Mouse (Mus musculus) embryonic facial prominence, embryonic 15.5 days (tissue): ENCODE measurements at regions not wholly inside any gene's neighbourhood (a gene's known extent, or its start where the extent isn't known, plus 50 kb on each side); places are given as distances from the start of the nearest gene placed in this dataset.

ENCODE experiments used
- ATAC-seq: fragments of 200-750 bp; cut with Nextera tagmentation; 2 replicates; pipeline ENCODE4 v1.8.0; 2017; ENCODE audit warnings: low read depth, moderate TSS enrichment; ENCODE audit not compliant: insufficient number of reproducible peaks, low FRiP score, low TSS enrichment
- H3K27ac ChIP-seq: fragments of 300-500 bp; sonication (generic); replicated peaks from 2 replicates; pipeline ENCODE4 v1.5.1; 2015; ENCODE audit warnings: mild to moderate bottlenecking, inconsistent platforms
- H3K27me3 ChIP-seq: fragments of 300-500 bp; sonication (generic); 2 replicates; pipeline ENCODE4 v1.6.1; 2015; ENCODE audit warnings: inconsistent platforms
- H3K36me3 ChIP-seq: fragments of 300-500 bp; sonication (generic); 2 replicates; pipeline ENCODE4 v1.6.1; 2015; ENCODE audit warnings: mild to moderate bottlenecking, inconsistent platforms
- H3K4me1 ChIP-seq: fragments of 300-500 bp; sonication (generic); 2 replicates; pipeline ENCODE4 v1.6.1; 2015; ENCODE audit warnings: inconsistent platforms
- H3K4me2 ChIP-seq: fragments of 300-500 bp; sonication (generic); replicated peaks from 2 replicates; pipeline ENCODE4 v1.6.1; 2015; ENCODE audit warnings: mild to moderate bottlenecking, inconsistent platforms
- H3K4me3 ChIP-seq: fragments of 300-500 bp; sonication (generic); replicated peaks from 2 replicates; pipeline ENCODE4 v1.5.1; 2015; ENCODE audit warnings: mild to moderate bottlenecking, inconsistent platforms
- H3K9ac ChIP-seq: fragments of 300-500 bp; sonication (generic); 2 replicates; pipeline ENCODE4 v1.6.1; 2015; ENCODE audit warnings: inconsistent platforms
- H3K9me3 ChIP-seq: fragments of 300-500 bp; sonication (generic); replicated peaks from 2 replicates; pipeline ENCODE4 v1.6.1; 2016; ENCODE audit warnings: inconsistent platforms
- WGBS: fragments of 180-500 bp; shearing (Covaris S2); methylation state at CpG from one replicate; pipeline ENCODE4 v1.1.7; 2015; 5-methylcytosine and 5-hydroxymethylcytosine counted together

DNA sequence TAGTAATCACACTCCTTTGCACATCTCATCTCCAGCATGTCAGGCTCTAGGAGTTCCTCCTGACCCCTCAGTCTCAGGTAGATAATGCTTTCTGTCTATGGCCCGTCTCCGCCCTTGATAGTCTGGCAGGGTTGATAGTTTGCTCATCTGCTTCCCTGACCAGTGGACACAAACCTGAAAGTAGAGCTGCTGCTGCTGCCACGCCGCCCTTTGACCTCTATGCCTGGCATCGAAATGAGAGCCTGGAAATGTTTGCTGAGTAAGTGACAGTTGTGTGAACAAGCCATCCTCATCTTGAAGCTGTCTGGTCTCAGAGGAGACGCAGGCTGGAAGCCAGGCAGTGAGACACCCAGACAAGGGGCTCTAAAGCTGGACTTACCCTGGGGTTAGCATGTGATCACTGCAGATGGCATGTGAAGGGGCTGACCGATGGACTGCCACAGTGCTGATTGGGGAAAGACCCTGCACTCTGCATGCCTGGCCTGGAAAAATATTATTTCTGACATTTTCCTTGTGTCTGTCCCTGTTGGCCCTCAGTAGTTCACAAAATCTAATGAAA lies 109.8 kb upstream of the Syt6 start:
- ATAC-seq, result no peak
- 61% methylated on average over 7 of the region's 7 CpGs for WGBS
- no peak overlapping the region for H3K4me2 ChIP-seq
- H3K9me3 ChIP-seq, result no peaks in the 10 kb centered on the region
- H3K9ac ChIP-seq, result no peak overlapping the region
- H3K27ac ChIP-seq, result no peak overlapping the region
- no peaks in the 10 kb centered on the region for H3K27me3 ChIP-seq
- no peak overlapping the region for H3K4me3 ChIP-seq
- H3K4me1 ChIP-seq, result peaks cover 7% of the 10 kb centered on the region; the same call in 1 of the 2 replicates
- H3K36me3 ChIP-seq, result no peaks in the 10 kb centered on the region

DNA sequence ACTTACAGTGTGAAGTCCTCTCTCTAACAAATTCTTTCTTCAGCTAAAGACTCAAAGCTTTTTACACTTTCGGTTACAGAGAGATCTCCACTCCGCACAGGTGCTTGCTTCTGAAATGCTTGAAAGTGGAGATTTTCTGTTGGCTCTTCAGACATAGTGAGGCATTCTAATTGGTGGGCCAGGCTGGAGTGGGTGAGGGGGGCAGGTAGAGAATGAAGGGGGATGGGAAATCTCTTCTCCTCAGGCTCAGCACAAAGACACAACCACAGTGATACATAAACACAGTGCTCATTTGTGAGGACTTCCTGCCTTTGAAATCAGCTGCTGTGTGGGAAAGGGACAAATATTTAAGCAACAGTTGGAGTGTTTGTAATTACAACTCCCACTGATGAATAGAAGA lies 109.1 kb upstream of the Syt6 start:
- WGBS, result 48% methylated on average over 2 of the region's 2 CpGs
- H3K36me3 ChIP-seq, result no peaks in the 10 kb centered on the region
- no peak overlapping the region for H3K27ac ChIP-seq

DNA sequence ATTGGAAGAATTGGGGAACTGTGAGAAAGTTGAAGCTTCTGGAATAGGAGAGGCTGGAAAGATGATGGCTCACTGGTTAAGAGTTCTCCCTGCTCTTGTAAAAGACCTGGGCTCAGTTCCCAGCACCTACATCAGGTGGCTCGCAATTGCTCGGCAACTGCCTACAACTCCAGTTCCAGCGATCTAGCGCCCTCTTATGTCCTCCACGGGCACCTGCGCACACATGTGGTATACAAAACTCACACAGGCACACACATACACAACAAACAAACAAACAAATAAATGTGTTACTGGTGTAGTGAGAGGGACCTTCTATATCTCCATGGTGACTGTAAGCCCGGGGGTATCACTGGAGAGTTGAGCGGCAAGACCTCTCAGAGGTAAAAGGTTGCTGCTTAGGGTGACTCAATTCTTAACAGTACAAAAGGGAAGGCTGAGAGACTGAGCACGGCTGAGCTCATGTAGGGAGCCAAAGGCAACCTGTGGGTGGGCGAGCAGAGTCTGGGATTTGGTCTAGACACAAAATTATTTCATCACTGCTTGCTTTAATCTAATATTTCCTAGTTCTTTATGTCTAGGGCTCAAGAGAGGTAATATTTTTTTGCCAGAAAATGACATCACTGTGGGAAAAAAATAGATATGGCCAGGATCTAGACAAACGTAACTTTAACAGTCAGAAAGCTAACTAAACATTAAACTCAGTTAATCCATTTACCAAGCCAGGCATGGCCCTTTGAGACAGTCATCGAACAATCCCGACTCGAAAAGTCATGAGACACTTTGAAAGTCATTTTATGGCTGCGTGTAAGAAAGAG lies 104.2 kb upstream of the Syt6 start:
- no peak for ATAC-seq
- 74% methylated on average over 15 of the region's 15 CpGs for WGBS
- no peak overlapping the region for H3K4me2 ChIP-seq

More for the DNA sequence above, 109.1 kb upstream of the Syt6 start:
- peaks cover 7% of the 10 kb centered on the region; the same call in 1 of the 2 replicates for H3K4me1 ChIP-seq
- H3K4me3 ChIP-seq, result no peak overlapping the region
- H3K9me3 ChIP-seq, result no peaks in the 10 kb centered on the region
- no peak for ATAC-seq
- no peak overlapping the region for H3K9ac ChIP-seq
- H3K4me2 ChIP-seq, result no peak overlapping the region
- no peaks in the 10 kb centered on the region for H3K27me3 ChIP-seq

DNA sequence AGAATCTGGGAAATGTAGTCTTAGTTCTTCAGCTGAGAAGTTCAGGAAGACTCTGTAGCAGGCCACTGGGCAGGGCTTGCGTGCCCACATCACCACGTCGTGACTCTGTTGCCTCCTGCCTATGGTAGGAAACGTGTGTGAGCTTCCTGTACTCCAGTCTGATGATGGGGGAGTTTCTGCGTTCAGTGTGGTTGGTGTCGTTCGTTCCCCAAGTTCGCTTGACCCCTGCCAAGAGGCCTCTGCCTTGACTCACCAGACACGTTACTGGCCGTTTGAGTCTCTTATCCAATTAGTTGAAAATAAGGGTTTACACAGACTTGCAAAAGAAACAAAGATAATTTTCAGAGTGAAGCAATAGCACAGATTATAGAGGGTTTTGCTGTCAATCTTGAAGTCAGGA lies 102.4 kb upstream of the Syt6 start:
- ATAC-seq, result no peak
- Histone ChIP-seq H3K4me1 (no peaks in the 10 kb centered on the region), H3K9ac (no peak overlapping the region), H3K36me3 (no peaks in the 10 kb centered on the region), H3K4me2 (no peak overlapping the region), H3K4me3 (no peak overlapping the region), H3K27me3 (no peaks in the 10 kb centered on the region), H3K27ac (no peak overlapping the region), H3K9me3 (no peaks in the 10 kb centered on the region)
- WGBS, result 77% methylated on average over 10 of the region's 10 CpGs

More for the DNA sequence above, 104.2 kb upstream of the Syt6 start:
- Histone ChIP-seq H3K9me3 (no peaks in the 10 kb centered on the region), H3K36me3 (no peaks in the 10 kb centered on the region), H3K4me3 (no peak overlapping the region), H3K4me1 (no peaks in the 10 kb centered on the region), H3K27ac (no peak overlapping the region), H3K9ac (no peak overlapping the region), H3K27me3 (no peaks in the 10 kb centered on the region)

DNA sequence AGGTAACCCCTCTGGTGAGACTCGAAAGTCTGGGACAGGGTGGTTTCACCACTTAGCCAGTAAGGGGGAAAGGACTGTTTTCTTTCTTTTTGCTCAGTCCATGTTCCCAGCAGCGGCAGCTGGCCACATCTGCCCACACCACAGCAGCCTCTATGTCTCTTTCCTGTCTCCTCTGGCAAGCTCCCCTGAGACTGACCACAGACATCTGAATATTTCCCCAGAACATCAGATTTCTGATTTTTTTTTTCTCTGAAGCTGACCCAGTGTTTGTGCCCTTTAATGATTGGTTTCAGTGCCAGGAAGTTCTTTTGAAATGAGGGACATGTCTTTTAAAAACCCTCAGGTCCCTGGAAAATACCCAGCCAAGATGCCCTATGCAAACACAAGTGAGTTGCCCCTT lies 101.7 kb upstream of the Syt6 start:
- Histone ChIP-seq H3K27me3 (no peaks in the 10 kb centered on the region), H3K4me3 (no peak overlapping the region), H3K4me2 (no peak overlapping the region), H3K36me3 (no peaks in the 10 kb centered on the region), H3K9ac (no peak overlapping the region), H3K9me3 (no peaks in the 10 kb centered on the region), H3K4me1 (no peaks in the 10 kb centered on the region), H3K27ac (no peak overlapping the region)
- 60% methylated on average over 2 of the region's 2 CpGs for WGBS
- ATAC-seq, result 0 out of 2 replicates have a peak, but pooled peaks have one; percentile 24

DNA sequence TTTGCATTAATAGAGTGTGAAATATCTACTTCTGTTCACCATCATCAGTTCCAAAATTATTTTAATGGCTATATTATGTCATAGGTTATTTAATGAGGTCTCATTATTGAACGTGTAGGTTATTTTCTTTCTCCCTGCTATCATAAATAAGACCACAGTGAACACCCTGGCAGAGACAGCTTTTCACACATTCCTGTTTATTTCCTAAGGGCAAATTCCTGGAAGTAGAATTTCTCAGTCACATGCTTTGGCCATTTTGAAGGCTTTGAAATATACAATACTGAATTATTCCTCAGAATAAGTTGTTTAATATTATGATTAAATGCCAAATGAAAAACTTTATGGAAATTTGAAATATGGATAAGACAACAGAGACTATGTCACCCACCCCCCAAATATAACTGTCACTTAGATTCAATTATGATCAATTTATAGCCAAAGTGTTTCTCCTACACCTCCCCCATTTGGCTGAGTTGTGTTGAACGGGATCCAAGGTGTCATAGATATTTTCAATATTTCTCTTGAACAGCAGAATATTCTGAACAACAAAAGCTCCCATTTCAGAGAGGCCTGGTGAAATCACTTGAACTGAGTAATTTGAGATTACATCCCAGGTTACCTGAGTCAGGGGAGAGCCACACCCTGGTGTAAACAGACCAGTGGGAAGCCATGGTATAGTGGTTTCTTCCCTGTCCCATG lies 95.0 kb upstream of the Syt6 start:
- ATAC-seq, result no peak
- H3K27ac ChIP-seq, result no peak overlapping the region
- no peaks in the 10 kb centered on the region for H3K27me3 ChIP-seq
- H3K36me3 ChIP-seq, result no peaks in the 10 kb centered on the region
- H3K4me2 ChIP-seq, result no peak overlapping the region
- WGBS, result 54% methylated on average over 2 of the region's 2 CpGs
- H3K9me3 ChIP-seq, result no peaks in the 10 kb centered on the region
- no peak overlapping the region for H3K9ac ChIP-seq
- H3K4me3 ChIP-seq, result no peak overlapping the region
- 0 out of 2 replicates have a peak, but pooled peaks cover 3% of the 10 kb centered on the region for H3K4me1 ChIP-seq

DNA sequence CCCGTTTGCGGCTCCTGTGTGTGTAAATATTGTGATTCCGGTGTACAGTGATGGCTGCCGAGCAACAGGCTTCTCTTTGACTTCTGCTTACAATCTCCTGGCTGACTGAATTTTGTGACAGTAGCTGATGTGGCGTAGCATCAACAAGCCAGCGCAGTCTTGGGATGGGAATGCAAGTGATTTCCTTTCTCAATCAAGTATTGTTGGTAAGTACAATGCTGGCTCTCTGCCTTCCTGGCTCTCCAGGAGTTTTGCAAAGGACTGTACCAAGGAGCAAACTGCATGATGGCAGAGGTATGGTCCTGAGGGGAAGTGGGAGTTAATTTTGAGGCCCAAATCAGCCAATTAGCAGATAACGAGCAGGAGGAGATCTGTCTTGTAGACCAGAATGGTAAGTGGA lies 94.4 kb upstream of the Syt6 start:
- no peaks in the 10 kb centered on the region for H3K9me3 ChIP-seq
- H3K36me3 ChIP-seq, result no peaks in the 10 kb centered on the region
- H3K27ac ChIP-seq, result no peak overlapping the region
- no peak overlapping the region for H3K9ac ChIP-seq
- 0 out of 2 replicates have a peak, but pooled peaks cover 6% of the 10 kb centered on the region for H3K4me1 ChIP-seq
- H3K27me3 ChIP-seq, result no peaks in the 10 kb centered on the region
- WGBS, result 68% methylated on average over 7 of the region's 7 CpGs
- no peak for ATAC-seq
- no peak overlapping the region for H3K4me3 ChIP-seq
- H3K4me2 ChIP-seq, result no peak overlapping the region

DNA sequence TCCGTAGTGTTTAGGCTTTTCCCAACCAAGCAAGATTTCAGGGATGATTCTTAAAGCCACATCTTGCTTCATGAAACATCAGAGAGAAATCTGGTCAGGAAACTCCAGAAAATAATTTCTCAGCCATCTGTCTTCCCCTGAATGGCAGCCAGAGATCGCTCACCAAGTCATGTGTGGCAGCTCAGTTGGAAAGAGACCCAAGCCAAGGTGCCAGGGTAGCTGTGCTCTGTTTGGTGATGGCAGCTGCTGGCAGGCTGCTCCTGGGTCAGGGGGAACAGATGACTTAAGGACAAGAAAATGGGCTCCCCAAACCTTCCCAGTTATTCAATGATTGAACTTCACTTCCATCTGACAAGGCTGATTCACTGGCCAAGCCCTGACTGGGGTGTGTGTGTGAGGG lies 91.7 kb upstream of the Syt6 start:
- Histone ChIP-seq H3K4me3 (no peak overlapping the region), H3K9me3 (no peaks in the 10 kb centered on the region), H3K4me2 (no peak overlapping the region), H3K27ac (no peak overlapping the region), H3K4me1 (0 out of 2 replicates have a peak, but pooled peaks cover 6% of the 10 kb centered on the region), H3K9ac (no peak overlapping the region), H3K36me3 (no peaks in the 10 kb centered on the region), H3K27me3 (no peaks in the 10 kb centered on the region)
- WGBS, result 83% methylated on average over 2 of the region's 2 CpGs
- no peak for ATAC-seq

DNA sequence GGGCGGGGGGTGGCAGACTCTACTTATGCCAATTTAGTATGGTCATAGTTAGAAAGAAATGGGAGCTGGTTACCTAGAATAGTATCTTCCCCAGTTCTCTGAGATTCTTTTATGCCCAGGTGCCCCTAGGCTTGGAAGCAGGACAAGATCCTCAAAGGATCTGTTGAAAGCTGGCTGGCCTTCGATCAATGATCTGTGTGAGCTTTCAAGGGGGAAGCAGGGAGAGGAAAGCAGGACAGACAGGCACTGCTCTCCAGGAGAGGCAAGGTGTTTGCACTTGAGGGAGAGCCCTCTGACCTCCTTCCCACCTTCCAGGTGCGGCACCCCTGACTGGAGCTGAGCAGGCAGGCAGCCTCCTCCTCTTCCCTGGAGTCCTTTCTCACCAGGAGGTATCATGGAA lies 91.3 kb upstream of the Syt6 start:
- Histone ChIP-seq H3K9me3 (no peaks in the 10 kb centered on the region), H3K9ac (no peak overlapping the region), H3K4me1 (0 out of 2 replicates have a peak, but pooled peaks cover 6% of the 10 kb centered on the region), H3K27ac (no peak overlapping the region), H3K27me3 (no peaks in the 10 kb centered on the region), H3K36me3 (no peaks in the 10 kb centered on the region), H3K4me2 (no peak overlapping the region), H3K4me3 (no peak overlapping the region)
- 71% methylated on average over 3 of the region's 3 CpGs for WGBS
- no peak for ATAC-seq

DNA sequence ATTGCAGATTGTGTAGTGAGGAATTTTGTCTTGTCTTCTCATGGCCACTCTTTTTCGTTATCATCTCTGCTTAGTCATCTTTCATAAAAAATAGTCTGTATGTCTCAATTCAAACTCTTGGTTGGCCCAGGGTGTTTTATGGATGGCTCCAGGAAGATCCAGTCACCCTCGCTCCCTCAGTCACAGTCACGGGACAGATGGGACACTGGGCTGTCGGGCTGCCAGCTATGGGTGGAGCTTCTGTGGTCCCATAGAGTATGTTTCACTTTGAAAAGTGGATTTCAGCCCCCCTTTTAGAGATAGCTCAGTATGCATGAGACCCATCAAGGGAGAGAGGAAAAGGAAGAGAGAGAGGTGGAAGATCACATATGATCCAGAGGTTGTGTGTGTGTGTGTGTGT lies 85.2 kb upstream of the Syt6 start:
- H3K4me3 ChIP-seq, result no peak overlapping the region
- no peaks in the 10 kb centered on the region for H3K27me3 ChIP-seq
- H3K4me1 ChIP-seq, result 0 out of 2 replicates have a peak, but pooled peaks cover 4% of the 10 kb centered on the region
- WGBS, result 78% methylated on average over 4 of the region's 4 CpGs
- H3K36me3 ChIP-seq, result no peaks in the 10 kb centered on the region
- no peaks in the 10 kb centered on the region for H3K9me3 ChIP-seq
- H3K27ac ChIP-seq, result no peak overlapping the region
- no peak overlapping the region for H3K4me2 ChIP-seq
- no peak for ATAC-seq
- H3K9ac ChIP-seq, result no peak overlapping the region

DNA sequence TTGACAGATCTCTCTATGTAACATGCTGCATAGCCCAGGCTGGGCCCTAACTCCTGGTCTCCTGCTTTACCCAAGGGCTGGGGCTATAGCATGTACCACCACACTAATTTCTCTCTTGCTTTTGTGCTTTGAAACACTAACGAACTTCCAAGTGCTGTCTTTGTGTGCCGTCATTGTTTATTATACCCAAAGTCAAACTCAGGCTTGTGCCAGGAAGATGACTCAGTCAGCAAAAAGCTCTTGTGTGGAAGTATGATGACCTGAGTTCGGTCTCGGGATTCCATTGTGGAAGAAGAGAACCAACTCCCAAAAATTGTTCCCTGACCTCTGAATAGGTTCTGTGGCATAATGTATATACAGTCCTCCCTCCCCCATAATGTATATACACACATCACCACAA lies 84.1 kb upstream of the Syt6 start:
- no peak overlapping the region for H3K4me3 ChIP-seq
- no peaks in the 10 kb centered on the region for H3K36me3 ChIP-seq
- WGBS, result 77% methylated on average over 4 of the region's 4 CpGs
- H3K27me3 ChIP-seq, result no peaks in the 10 kb centered on the region
- H3K4me1 ChIP-seq, result no peaks in the 10 kb centered on the region
- H3K4me2 ChIP-seq, result no peak overlapping the region
- H3K9ac ChIP-seq, result no peak overlapping the region
- no peaks in the 10 kb centered on the region for H3K9me3 ChIP-seq
- ATAC-seq, result no peak
- no peak overlapping the region for H3K27ac ChIP-seq
